Mouse (Mus musculus): ENCODE measurements around the gene Sltm. TPM values are rescaled to one million over a fixed set of nuclear protein-coding genes. Genes with fewer than 3 reads are reported as not detected.
"Not testable (repeated sequence)": the region's sequence is repeated elsewhere in the genome, so short reads cannot be mapped to it uniquely, and the experiment has no call there.

The Sltm gene
- polyA plus RNA-seq, 1 experiment from 2014 or later: 54.6 TPM

DNA sequence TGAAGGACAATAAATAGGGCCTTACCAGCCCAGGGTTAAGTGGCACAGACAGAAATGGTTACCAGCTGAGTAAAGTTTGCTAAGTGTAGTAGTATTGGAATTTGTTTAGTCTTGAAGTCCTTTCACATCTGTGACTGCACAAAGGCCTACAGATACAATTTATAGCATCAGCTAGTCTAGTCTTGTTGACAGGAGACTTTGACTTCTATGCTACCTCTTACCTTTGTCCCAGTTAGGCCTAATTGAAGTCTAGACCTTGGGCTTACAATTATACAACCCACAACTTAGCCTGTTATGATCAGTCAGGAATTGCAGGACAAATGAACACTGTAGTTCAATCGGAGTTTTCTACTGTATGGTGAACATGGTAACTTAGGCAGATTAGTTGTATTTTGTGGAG is 9.0 kb downstream of the Sltm start:
- ATAC-seq: no peak
- DNase-seq (ENCODE audit: low read depth, low spot score): no peak
- POLR2A ChIA-PET: no interaction called here
- no peaks in the 10 kb centered on the region for H3K27me3 ChIP-seq
- in situ Hi-C loops (cut with MboI; ENCODE audit: low pct_unique_long_range_greater_than_20kb): no loop called here
- no peak for TF ChIP-seq CTCF (IDR thresholded peaks at IDR 0.05)
- CTCF ChIA-PET: interaction anchor here (1.0 kb wide), 2 partner anchors 30 to 540 kb away, joined by 3 read pairs; no protein-coding TSS in a partner anchor

DNA sequence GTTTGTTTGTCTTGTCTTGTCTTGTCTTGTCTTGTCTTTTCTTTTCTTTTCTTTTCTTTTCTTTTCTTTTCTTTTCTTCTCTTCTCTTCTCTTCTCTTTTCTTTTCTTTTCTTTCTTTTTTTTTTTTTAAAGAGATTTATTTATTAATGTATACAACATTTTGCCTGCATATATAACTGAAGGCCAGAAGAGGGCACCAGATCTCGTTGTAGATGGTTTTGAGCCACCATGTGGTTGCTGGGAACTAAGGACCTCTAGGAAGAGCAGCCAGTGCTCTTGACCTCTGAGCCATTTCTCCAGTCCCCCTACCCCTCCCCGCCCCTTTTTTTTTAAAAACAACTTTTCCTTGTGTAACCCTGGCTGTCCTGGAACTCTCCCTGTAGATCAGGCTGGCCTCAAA is 9.7 kb downstream of the Sltm start:
- CTCF ChIA-PET, POLR2A ChIA-PET: not testable (repeated sequence)

DNA sequence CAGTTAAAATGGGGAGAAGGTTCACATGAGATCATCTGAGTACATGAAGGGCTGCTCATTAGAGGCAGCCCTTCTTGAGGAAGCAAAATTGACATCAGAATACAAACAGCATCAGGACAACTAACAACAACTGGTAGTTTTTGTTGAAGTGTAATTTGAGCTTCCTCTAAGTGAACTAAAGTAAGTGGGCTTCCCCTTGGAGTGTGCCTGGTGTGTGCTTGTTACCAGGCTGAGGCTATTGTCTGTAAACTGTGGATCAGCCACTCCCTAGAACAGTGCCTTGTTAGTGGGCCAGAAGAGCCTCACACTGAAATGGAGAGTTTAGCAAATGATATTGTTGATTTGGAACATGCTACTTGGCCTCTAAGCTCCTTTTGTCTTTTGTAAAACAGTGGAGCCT is 12.9 kb downstream of the Sltm start:
- ChIA-PET POLR2A (no interaction called here), CTCF (interaction anchor here (1.7 kb wide), 1 partner anchor 8 kb away, joined by 3 read pairs; no protein-coding TSS in a partner anchor)
- TF ChIP-seq CTCF (IDR thresholded peaks at IDR 0.05): no peak
- no peaks in the 10 kb centered on the region for H3K27me3 ChIP-seq
- in situ Hi-C loops (cut with MboI; ENCODE audit: low pct_unique_long_range_greater_than_20kb): no loop called here
- no peak for ATAC-seq
- DNase-seq (ENCODE audit: low read depth, low spot score): no peak

More for the DNA sequence above, 9.7 kb downstream of the Sltm start:
- H3K27me3 ChIP-seq; in situ Hi-C loops (cut with MboI; ENCODE audit: low pct_unique_long_range_greater_than_20kb); ATAC-seq; DNase-seq (ENCODE audit: low read depth, low spot score): not testable (repeated sequence)

GRCm38 (mm10) chr9:70556796-70557195 is 14.2 kb downstream of the Sltm start:
- no peak for DNase-seq (ENCODE audit: low read depth, low spot score)
- ChIA-PET CTCF (interaction anchor here (0.6 to 1.8 kb wide), 5 partner anchors 8 to 58 kb away, joined by 3 to 4 read pairs (median 3); no protein-coding TSS in a partner anchor), POLR2A (no interaction called here)
- in situ Hi-C loops (cut with MboI; ENCODE audit: low pct_unique_long_range_greater_than_20kb): no loop called here
- no peaks in the 10 kb centered on the region for H3K27me3 ChIP-seq
- ATAC-seq: no peak
- no peak for TF ChIP-seq CTCF (IDR thresholded peaks at IDR 0.05)

GRCm38 (mm10) chr9:70562825-70563224 is 20.3 kb downstream of the Sltm start:
- POLR2A ChIA-PET: no interaction called here

GRCm38 (mm10) chr9:70567651-70568050 is 25.1 kb downstream of the Sltm start:
- TF ChIP-seq CTCF (IDR thresholded peaks at IDR 0.05): no peak
- ChIA-PET CTCF (no interaction called here), POLR2A (no interaction called here)
- ATAC-seq: no peak
- no peaks in the 10 kb centered on the region for H3K27me3 ChIP-seq
- DNase-seq (ENCODE audit: low read depth, low spot score): no peak
- in situ Hi-C loops (cut with MboI; ENCODE audit: low pct_unique_long_range_greater_than_20kb): no loop called here

More at GRCm38 (mm10) chr9:70562825-70563224, 20.3 kb downstream of the Sltm start:
- in situ Hi-C loops (cut with MboI; ENCODE audit: low pct_unique_long_range_greater_than_20kb): no loop called here
- no peak for TF ChIP-seq CTCF (IDR thresholded peaks at IDR 0.05)
- ATAC-seq (no peak), DNase-seq (ENCODE audit: low read depth, low spot score) (no peak)
- CTCF ChIA-PET: interaction anchor here (0.7 to 1.5 kb wide), 3 partner anchors 13 to 112 kb away, joined by 3 to 4 read pairs (median 3); no protein-coding TSS in a partner anchor
- no peaks in the 10 kb centered on the region for H3K27me3 ChIP-seq

- ChIA-PET POLR2A (no interaction called here), CTCF (no interaction called here)
- no peak for TF ChIP-seq CTCF (IDR thresholded peaks at IDR 0.05)
- in situ Hi-C loops (cut with MboI; ENCODE audit: low pct_unique_long_range_greater_than_20kb): no loop called here
- DNase-seq (ENCODE audit: low read depth, low spot score): no peak
- H3K27me3 ChIP-seq: no peaks in the 10 kb centered on the region
- ATAC-seq: no peak
Measured at GRCm38 (mm10) chr9:70570351-70570750, 27.8 kb downstream of the Sltm start.

GRCm38 (mm10) chr9:70578123-70578522 is 35.6 kb downstream of the Sltm start:
- POLR2A ChIA-PET: no interaction called here
- no peak for DNase-seq (ENCODE audit: low read depth, low spot score)
- CTCF ChIA-PET: no interaction called here
- no peaks in the 10 kb centered on the region for H3K27me3 ChIP-seq
- ATAC-seq: no peak
- no peak for TF ChIP-seq CTCF (IDR thresholded peaks at IDR 0.05)
- in situ Hi-C loops (cut with MboI; ENCODE audit: low pct_unique_long_range_greater_than_20kb): no loop called here

DNA sequence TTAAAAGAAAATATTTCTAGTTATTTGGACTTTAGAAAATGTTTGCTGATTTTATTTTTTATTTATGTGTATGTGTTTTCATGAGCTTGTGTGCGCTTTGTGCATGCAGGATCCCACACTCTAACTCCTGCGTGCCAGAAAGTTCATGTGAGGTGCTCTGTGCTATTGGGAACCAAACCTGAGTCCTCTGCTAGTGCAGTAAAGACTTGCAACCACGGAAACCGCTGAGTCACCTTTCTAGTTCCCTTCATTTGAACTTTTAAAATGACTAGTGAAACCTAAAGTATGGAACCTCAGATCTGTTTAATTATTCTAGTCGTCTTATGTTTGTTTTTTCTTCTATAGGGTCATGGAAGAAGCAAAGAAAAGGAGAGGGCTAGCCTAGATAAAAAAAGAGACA is 38.4 kb downstream of the Sltm start:
- ATAC-seq (no peak), DNase-seq (ENCODE audit: low read depth, low spot score) (no peak)
- ChIA-PET POLR2A (no interaction called here), CTCF (interaction anchor here (0.7 to 1.4 kb wide), 2 partner anchors 13 to 30 kb away, joined by 3 to 4 read pairs; no protein-coding TSS in a partner anchor)
- no peaks in the 10 kb centered on the region for H3K27me3 ChIP-seq
- in situ Hi-C loops (cut with MboI; ENCODE audit: low pct_unique_long_range_greater_than_20kb): no loop called here
- no peak for TF ChIP-seq CTCF (IDR thresholded peaks at IDR 0.05)

- in situ Hi-C loops (cut with MboI; ENCODE audit: low pct_unique_long_range_greater_than_20kb): no loop called here
Measured at GRCm38 (mm10) chr9:70584641-70585040, 42.1 kb downstream of the Sltm start.

DNA sequence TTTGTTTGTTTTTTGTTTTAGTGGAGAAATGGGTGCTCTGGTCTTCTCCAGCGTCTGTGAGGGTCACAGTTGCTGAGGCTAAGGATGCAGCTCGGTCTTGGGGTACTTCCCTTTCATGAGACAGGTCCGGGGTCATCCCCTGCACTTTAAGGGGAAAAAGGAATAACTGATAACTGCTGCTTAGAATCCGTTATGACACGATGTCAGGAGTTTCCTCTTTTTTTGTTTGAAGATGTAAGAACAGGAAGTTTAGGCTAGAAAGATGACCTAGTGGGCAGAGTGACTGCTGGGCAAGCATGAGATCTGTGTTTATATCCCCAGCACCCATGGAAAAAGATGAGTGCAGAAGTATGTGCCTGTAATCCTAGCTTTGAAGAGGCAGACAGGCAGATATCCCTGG is 42.6 kb downstream of the Sltm start:
- ChIA-PET CTCF (no interaction called here), POLR2A (no interaction called here)
- TF ChIP-seq CTCF (IDR thresholded peaks at IDR 0.05): no peak
- in situ Hi-C loops (cut with MboI; ENCODE audit: low pct_unique_long_range_greater_than_20kb): no loop called here
- DNase-seq (ENCODE audit: low read depth, low spot score) (no peak), ATAC-seq (no peak)
- H3K27me3 ChIP-seq: no peaks in the 10 kb centered on the region

More at GRCm38 (mm10) chr9:70584641-70585040, 42.1 kb downstream of the Sltm start:
- TF ChIP-seq CTCF (IDR thresholded peaks at IDR 0.05): no peak
- CTCF ChIA-PET: no interaction called here
- H3K27me3 ChIP-seq: no peaks in the 10 kb centered on the region
- POLR2A ChIA-PET: no interaction called here
- DNase-seq (ENCODE audit: low read depth, low spot score) (no peak), ATAC-seq (no peak)

DNA sequence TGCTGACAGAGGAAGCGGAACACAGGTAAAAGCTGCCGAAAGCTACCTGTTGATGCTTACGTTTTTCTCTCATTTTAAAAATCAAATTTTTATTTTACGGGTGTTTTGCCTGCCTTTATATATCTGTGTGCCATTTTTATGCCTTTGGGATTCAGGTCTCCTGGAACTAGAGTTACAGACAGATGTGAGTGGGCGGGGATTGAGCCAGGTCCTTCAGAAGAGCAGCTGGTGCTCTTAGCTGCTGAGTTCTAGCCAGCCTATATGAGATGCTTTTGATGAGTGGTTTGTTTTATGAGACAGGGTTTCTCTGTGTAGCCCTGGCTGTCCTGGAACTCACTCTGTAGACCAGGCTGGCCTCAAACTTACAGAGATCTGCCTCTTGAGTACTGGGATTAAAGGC is 44.6 kb downstream of the Sltm start:
- ATAC-seq: no peak
- CTCF ChIA-PET: no interaction called here
- no peak for TF ChIP-seq CTCF (IDR thresholded peaks at IDR 0.05)
- POLR2A ChIA-PET: no interaction called here
- no peaks in the 10 kb centered on the region for H3K27me3 ChIP-seq
- DNase-seq (ENCODE audit: low read depth, low spot score): no peak
- in situ Hi-C loops (cut with MboI; ENCODE audit: low pct_unique_long_range_greater_than_20kb): no loop called here

Data from Patski (cell line).